ENCODE assay signal across 15 mouse cellular contexts in genomic region chr16:91191663-91192237, GRCm38 (mm10). TPM values are rescaled to one million over a fixed set of nuclear protein-coding genes. Genes with fewer than 3 reads are reported as not detected.
A peak's percentile ranks its signal among the peaks of the same experiment; 100 is the strongest.
DNase-seq lines count a peak whose midpoint lies in the region; ATAC-seq and TF ChIP-seq lines count a peak whose summit lies in the region.
"Had no signal": no experiment of that assay in that cellular context is flagged by ENCODE, and none has a peak within 500 bp of the region (broad histone marks: within the 10 kb centered on the region; RNA-seq: fewer than 3 reads in every experiment).

No protein-coding gene starts in this region.

- H3K9ac ChIP-seq in ES-Bruce4 (ENCODE audit: low read depth, poor library complexity, severe bottlenecking), result no peak overlapping the region
- H3K9ac ChIP-seq in forebrain, embryonic 12.5 days, result no peak overlapping the region
- H3K9ac ChIP-seq in midbrain, embryonic 16.5 days (ENCODE audit: low read depth, low read length), result no peak overlapping the region
- H3K9ac ChIP-seq: kidney, embryonic 15.5 days; limb, embryonic 13.5 days; lung, embryonic 15.5 days had no signal

- H3K36me3 ChIP-seq in ES-Bruce4 (ENCODE audit: control insufficient read depth, insufficient read depth, low read length, poor library complexity, severe bottlenecking), result no peaks in the 10 kb centered on the region
- no peaks in the 10 kb centered on the region for H3K36me3 ChIP-seq in forebrain, embryonic 12.5 days (replicated peaks)
- H3K36me3 ChIP-seq in midbrain, embryonic 16.5 days (ENCODE audit: control insufficient read depth, insufficient read depth, low read length), result no peaks in the 10 kb centered on the region
- H3K36me3 ChIP-seq: kidney, embryonic 15.5 days; limb, embryonic 13.5 days; lung, embryonic 15.5 days had no signal

- TF ChIP-seq EP300 in ES-Bruce4 (IDR thresholded peaks at IDR 0.05; ENCODE audit: insufficient read depth, low read depth, low read length), result no peak

- no peak for ATAC-seq in forebrain, embryonic 12.5 days (ENCODE audit: low FRiP score)
- ATAC-seq in midbrain, embryonic 16.5 days, result peak; percentile 52; the same call in 1 of the 2 replicates

- TF ChIP-seq POLR2A in ES-Bruce4 (IDR thresholded peaks at IDR 0.05; ENCODE audit: insufficient read depth, low read length), result no peak

- H3K4me3 ChIP-seq in ES-Bruce4 (ENCODE audit: low read depth, low read length), result no peak overlapping the region
- H3K4me3 ChIP-seq in forebrain, embryonic 12.5 days (replicated peaks), result no peak overlapping the region
- no peak overlapping the region for H3K4me3 ChIP-seq in midbrain, embryonic 16.5 days (ENCODE audit: low read depth, low read length)
- H3K4me3 ChIP-seq: kidney, embryonic 15.5 days; limb, embryonic 13.5 days; lung, embryonic 15.5 days had no signal

- H3K27me3 ChIP-seq in ES-Bruce4 (ENCODE audit: control insufficient read depth, insufficient read depth, low read length, poor library complexity, severe bottlenecking), result no peaks in the 10 kb centered on the region
- H3K27me3 ChIP-seq in forebrain, embryonic 12.5 days, result peaks cover 81% of the 10 kb centered on the region
- peaks cover 8% of the 10 kb centered on the region; the same call in 1 of the 2 replicates for H3K27me3 ChIP-seq in midbrain, embryonic 16.5 days (ENCODE audit: control insufficient read depth, insufficient read depth, low read depth, low read length)
- H3K27me3 ChIP-seq: lung, embryonic 15.5 days had no signal

- H3K4me1 ChIP-seq in ES-Bruce4 (ENCODE audit: control insufficient read depth, insufficient read depth, low read length), result no peaks in the 10 kb centered on the region
- H3K4me1 ChIP-seq in forebrain, embryonic 12.5 days, result peaks cover 26% of the 10 kb centered on the region
- H3K4me1 ChIP-seq in midbrain, embryonic 16.5 days (ENCODE audit: control insufficient read depth, insufficient read depth, low read length), result 0 out of 2 replicates have a peak, but pooled peaks cover 3% of the 10 kb centered on the region
- H3K4me1 ChIP-seq: kidney, embryonic 15.5 days; limb, embryonic 13.5 days; lung, embryonic 15.5 days had no signal

- no peak overlapping the region for H3K4me2 ChIP-seq in forebrain, embryonic 12.5 days
- H3K4me2 ChIP-seq in midbrain, embryonic 16.5 days (ENCODE audit: low read length), result no peak overlapping the region
- H3K4me2 ChIP-seq: kidney, embryonic 15.5 days; limb, embryonic 13.5 days; lung, embryonic 15.5 days had no signal

- peaks cover 2% of the 10 kb centered on the region for H3K9me3 ChIP-seq in ES-Bruce4 (replicated peaks; ENCODE audit: control insufficient read depth, insufficient read depth, low read length, poor library complexity, severe bottlenecking)
- H3K9me3 ChIP-seq in forebrain, embryonic 12.5 days, result peaks cover 2% of the 10 kb centered on the region; the same call in 1 of the 2 replicates
- no peaks in the 10 kb centered on the region for H3K9me3 ChIP-seq in midbrain, embryonic 16.5 days (replicated peaks; ENCODE audit: control insufficient read depth, low read length, poor library complexity, severe bottlenecking)
- H3K9me3 ChIP-seq: lung, embryonic 15.5 days had no signal

- peak; percentile 64 to 74 for DNase-seq in layer of hippocampus, postnatal 10 days (ENCODE audit: low spot score in 2 of 2)
- no peak for DNase-seq in urinary bladder, adult 18-20 months (ENCODE audit: low spot score in 2 of 2)
- no peak for DNase-seq in gastrocnemius, postnatal 10 days
- DNase-seq in thymus, postnatal 14 days, result no peak
- DNase-seq: cerebellum, postnatal 25 days; heart, postnatal 36 days; thymus, postnatal 4 days had no signal

- TF ChIP-seq CTCF in ES-Bruce4 (IDR thresholded peaks at IDR 0.05; ENCODE audit: low read depth, low read length), result no peak

- 53% methylated on average over 9 of the region's 9 CpGs for WGBS in forebrain, embryonic 12.5 days
- WGBS in midbrain, embryonic 16.5 days, result 63% methylated on average over 9 of the region's 9 CpGs

- H3K27ac ChIP-seq in ES-Bruce4 (ENCODE audit: insufficient read depth, low read length), result 0 out of 2 replicates have a peak overlapping the region, but pooled peaks have one; percentile 49
- 0 out of 2 replicates have a peak overlapping the region, but pooled peaks have one; percentile 10 for H3K27ac ChIP-seq in forebrain, embryonic 12.5 days
- peak overlapping the region; percentile 24; the same call in 1 of the 2 replicates for H3K27ac ChIP-seq in midbrain, embryonic 16.5 days (ENCODE audit: low read length)
- H3K27ac ChIP-seq: kidney, embryonic 15.5 days; limb, embryonic 13.5 days; lung, embryonic 15.5 days had no signal

RNA-seq across cellular contexts. Expression of gene Olig2, which starts 33.5 kb away (rescaled TPM):
- 25.8 and 26.2 TPM in 2 replicates for polyA plus RNA-seq in ES-Bruce4 (2011; ENCODE audit: insufficient read depth, insufficient read length, low read depth, missing spikeins)
- 20.8 and 28.1 TPM in 2 replicates for polyA plus RNA-seq in forebrain, embryonic 12.5 days (2016; fragmentation: Nextera tagmentation; extraction: Ambion mirVana)
- 10 to 100 TPM; 36.0 to 44.8 TPM for total RNA-seq in layer of hippocampus, postnatal 10 days (2021)
- 8.5 and 9.9 TPM in 2 replicates for polyA plus RNA-seq in midbrain, embryonic 16.5 days (2015; fragmentation: Nextera tagmentation; extraction: Ambion mirVana)
- total RNA-seq in gastrocnemius, postnatal 10 days (2021), result not detected
- total RNA-seq: CH12.LX; heart, postnatal 36 days had no signal
- polyA plus RNA-seq: gonadal fat pad, adult 2 months; kidney, embryonic 15.5 days; limb, embryonic 13.5 days; lung, embryonic 15.5 days had no signal

Comparison
In these comparisons a context has a peak if more than half of its experiments do, and no peak if none do; other contexts are left out.
1. DNase-seq: peak in layer of hippocampus, postnatal 10 days (2 of 2); none in urinary bladder, adult 18-20 months (0 of 2), gastrocnemius, postnatal 10 days (single experiment) and thymus, postnatal 14 days (single experiment).
2. Peak in every context shown above with its lines, with median percentiles within 50 percentile points of each other: H3K27ac ChIP-seq.